ENCODE assay signal across 19 mouse cellular contexts in genomic region chr3:104480946-104481719, GRCm38 (mm10). TPM values are rescaled to one million over a fixed set of nuclear protein-coding genes. Genes with fewer than 3 reads are reported as not detected.
A peak's percentile ranks its signal among the peaks of the same experiment; 100 is the strongest.
DNase-seq lines count a peak whose midpoint lies in the region; ATAC-seq and TF ChIP-seq lines count a peak whose summit lies in the region.
"Had no signal": no experiment of that assay in that cellular context is flagged by ENCODE, and none has a peak within 500 bp of the region (broad histone marks: within the 10 kb centered on the region; RNA-seq: fewer than 3 reads in every experiment).

No protein-coding gene starts in this region.

- TF ChIP-seq CTCF in left cerebral cortex, adult 2 months (IDR thresholded peaks at IDR 0.05): no peak

- H3K27ac ChIP-seq in left cerebral cortex, adult 2 months: no peak overlapping the region
- H3K27ac ChIP-seq: embryonic facial prominence, embryonic 12.5 days; forebrain, embryonic 15.5 days; hindbrain, embryonic 15.5 days; liver, embryonic 14.5 days; midbrain, embryonic 13.5 days had no signal

- ATAC-seq in monocyte, adult 5-6 weeks (replicated peaks; ENCODE audit: insufficient number of reproducible peaks, low FRiP score, low TSS enrichment, poor library complexity, severe bottlenecking): 0 out of 2 replicates have a peak, but pooled peaks have one; percentile 63
- ATAC-seq: forebrain, embryonic 15.5 days; intestine, embryonic 16.5 days; midbrain, embryonic 13.5 days had no signal

- DNase-seq in cerebellum, adult 9-11 months: peak; percentile 18
- DNase-seq in cerebellum, postnatal 10 days: no peak
- peak; percentile 13 for DNase-seq in left cerebral cortex, adult 11 months (ENCODE audit: low spot score)
- no peak for DNase-seq in left cerebral cortex, adult 2 months (ENCODE audit: extremely low spot score in 1 of 2, low spot score in 2 of 2)
- DNase-seq in brain, embryonic 18.5 days (ENCODE audit: low read depth, low spot score): peak; percentile 34
- no peak for DNase-seq in yolk sac, embryonic 10.5 days (ENCODE audit: low spot score)
- DNase-seq in spleen, adult 12 weeks (ENCODE audit: low spot score): no peak
- DNase-seq: adrenal gland, postnatal 25 days; gastrocnemius, postnatal 10 days; heart, postnatal 4 days; thymus, adult 18-20 months had no signal

- intact Hi-C loops in left cerebral cortex, adult 2 months (cut with DNase I): no loop called here

- no peak overlapping the region for H3K4me3 ChIP-seq in left cerebral cortex, adult 2 months
- H3K4me3 ChIP-seq: embryonic facial prominence, embryonic 12.5 days; erythroblast, embryonic 14.5 days; forebrain, embryonic 15.5 days; hindbrain, embryonic 15.5 days; midbrain, embryonic 13.5 days had no signal

RNA-seq across cellular contexts. Expression of gene Lrig2, which starts 30.6 kb away (rescaled TPM):
- total RNA-seq in left cerebral cortex, adult 2 months (2021): 10 to 100 TPM; 29.3 to 31.6 TPM
- total RNA-seq in monocyte, adult 5-6 weeks (2017): 25.6 to 41.6 TPM (median 29.0 TPM) in 3 replicates

Comparison
In these comparisons a context has a peak if more than half of its experiments do, and no peak if none do; other contexts are left out.
1. DNase-seq: peak in cerebellum, adult 9-11 months (single experiment), left cerebral cortex, adult 11 months (single experiment) and brain, embryonic 18.5 days (single experiment); none in cerebellum, postnatal 10 days (0 of 2), left cerebral cortex, adult 2 months (0 of 2), yolk sac, embryonic 10.5 days (single experiment) and spleen, adult 12 weeks (single experiment).